Mouse (Mus musculus) NIH3T3 (cell line): ENCODE results near the gene Gm49318.

Experiments
- DNase-seq: peaks from one replicate; pipeline ENCODE4 v3.0.0-alpha.2; 2012; ENCODE audit warnings: low read depth

Gm49318 gene

DNA sequence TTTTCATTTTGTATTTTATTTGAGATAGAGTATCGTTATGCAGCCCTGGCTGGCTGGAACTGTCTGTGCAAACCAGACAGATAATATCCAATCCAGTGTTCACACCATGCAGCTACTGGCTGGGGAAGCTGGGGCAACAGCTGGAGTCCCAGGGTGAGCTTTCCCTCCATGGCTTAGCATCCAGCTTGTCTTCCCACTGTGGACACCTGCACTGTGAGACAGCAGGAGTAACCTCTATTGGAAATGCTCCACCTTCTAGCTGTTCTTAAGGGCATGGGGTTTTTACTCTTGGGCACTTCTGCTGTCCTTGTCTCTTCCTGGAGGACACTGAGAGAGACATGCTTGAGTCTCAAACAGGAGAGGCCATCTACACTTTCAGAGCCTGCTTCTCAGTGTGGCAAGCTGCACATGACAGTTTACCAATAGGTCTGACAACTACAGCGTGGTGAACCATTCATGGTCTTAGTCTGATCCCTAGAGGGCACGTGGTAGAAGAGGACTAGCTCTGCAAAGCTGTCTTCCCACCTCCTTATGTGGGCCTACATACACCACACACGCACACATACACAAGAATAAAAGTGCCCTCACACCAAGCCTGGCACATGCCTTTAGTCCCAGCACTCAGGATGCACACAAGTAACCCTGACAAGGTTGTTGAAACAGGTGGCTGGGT lies 1.0 kb downstream of the Gm49318 start:
- DNase-seq: no peak

GRCm38 (mm10) chr9:22067195-22067594 lies 3.9 kb downstream of the Gm49318 start:
- DNase-seq: no peak

DNA sequence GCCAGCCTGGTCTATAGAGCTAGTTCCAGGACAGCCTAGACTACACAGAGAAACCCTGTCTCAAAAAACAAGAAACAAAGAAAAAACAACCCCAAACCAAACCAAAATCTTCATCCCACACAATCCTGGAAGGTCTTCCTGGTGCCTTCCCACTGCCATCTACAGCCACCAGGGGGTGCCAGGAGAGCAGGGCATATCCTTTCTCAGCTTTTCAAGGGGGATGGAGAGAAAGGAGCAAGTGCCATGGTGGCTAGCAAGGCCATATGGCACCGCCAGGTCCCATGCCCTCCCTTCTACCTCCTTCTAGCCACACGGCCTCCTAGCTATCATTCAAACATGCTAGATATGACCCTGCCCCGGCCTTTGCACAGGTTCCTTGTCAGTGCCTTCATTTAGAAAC lies 4.6 kb downstream of the Gm49318 start:
- peak; percentile 77 for DNase-seq

DNA sequence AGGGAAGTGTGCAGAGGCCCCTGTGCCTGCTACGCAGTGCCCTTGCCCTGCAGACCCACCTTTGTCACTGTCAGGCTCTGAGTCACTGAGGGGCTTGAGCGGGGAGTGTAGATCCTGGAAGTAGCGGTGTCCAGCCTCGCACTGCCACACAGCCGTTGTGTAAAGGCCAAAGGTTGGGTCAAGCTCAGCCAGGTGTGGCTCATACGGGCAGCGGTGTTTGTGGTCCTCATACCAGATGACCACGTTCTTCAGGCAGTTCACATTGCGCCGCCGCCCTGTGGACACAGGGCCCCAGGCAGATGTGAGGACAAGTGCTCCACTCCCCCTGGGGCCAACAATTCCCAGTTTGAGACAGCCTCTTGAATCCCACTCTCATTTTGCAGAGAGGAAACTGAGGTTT lies 5.4 kb downstream of the Gm49318 start:
- DNase-seq: no peak

GRCm38 (mm10) chr9:22064341-22064740 lies 6.7 kb downstream of the Gm49318 start:
- no peak for DNase-seq

DNA sequence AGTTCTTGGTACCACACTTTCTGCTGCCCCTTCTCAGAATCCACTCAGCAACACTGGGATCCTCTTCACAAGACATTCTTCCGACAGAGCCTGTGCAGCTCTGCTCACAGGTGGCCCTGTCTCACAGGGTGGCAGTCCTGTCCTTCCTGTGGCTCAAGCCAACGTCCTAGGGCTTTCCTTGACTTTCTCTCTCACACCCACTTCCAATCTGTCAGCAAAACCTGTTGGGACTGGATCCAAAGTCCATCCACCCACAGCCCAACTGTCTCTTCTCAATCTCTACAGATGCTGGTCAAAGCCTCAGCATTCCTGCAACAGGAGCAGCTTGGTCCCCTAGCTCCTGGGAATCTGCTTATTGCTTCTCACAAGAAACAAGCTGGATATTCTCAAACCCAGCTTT lies 9.7 kb downstream of the Gm49318 start:
- no peak for DNase-seq

- peak; percentile 67 for DNase-seq
Measured at GRCm38 (mm10) chr9:22058011-22058424, 13.0 kb downstream of the Gm49318 start.

DNA sequence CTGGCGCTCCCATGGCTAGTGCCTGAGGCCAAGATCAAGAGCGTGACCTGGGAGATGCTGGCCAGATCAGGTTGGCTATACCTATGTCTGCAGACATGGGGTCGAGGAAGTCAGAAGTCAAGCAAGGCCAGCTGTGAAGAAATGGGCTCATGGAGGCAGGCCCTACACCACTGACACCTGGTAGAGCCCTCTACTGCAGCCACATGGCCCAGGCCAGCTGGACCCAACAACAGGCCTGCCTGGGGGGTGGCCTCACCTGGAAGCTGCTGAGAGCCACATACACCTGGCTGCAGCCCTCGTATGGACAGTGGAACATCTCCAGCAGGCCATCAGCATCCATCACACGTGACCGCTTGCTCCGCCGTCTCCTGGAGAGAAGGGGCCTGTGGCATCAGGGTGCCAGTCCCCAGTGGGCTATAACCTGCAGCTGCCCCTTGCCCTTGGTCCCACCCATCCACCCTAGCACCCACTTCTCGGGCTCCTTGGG lies 14.0 kb downstream of the Gm49318 start:
- no peak for DNase-seq

DNA sequence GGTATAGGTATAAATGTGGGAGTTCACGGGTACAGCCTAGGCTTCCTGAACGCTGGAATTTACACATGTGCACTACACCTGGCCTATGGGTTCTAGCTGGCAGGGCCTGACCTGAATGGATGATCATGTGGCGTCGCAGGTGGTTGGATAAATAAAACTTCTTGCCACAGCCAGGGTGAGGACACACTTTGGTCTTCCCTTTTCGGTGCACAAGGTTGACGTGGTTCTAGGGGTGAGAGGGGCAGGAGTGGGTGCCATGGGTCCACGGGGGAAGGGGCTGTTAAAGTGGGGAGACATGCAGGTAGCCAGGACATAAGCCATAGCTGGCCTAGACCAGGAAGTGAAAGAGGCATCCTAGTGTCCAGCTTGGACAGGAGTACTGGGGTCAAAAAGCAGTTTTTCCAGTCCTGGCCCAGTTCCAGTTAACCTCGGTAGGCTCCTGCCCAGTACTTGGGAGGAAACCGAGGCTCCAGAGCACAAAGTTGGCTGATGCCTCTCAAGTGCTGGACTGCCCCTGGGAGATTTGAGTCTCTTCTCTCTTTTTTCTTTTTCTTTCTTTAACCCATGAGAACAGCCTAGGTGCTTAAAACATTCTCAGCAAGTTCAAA lies 14.7 kb downstream of the Gm49318 start:
- DNase-seq: no peak

- no peak for DNase-seq
Measured at GRCm38 (mm10) chr9:22055713-22056112, 15.3 kb downstream of the Gm49318 start.

DNA sequence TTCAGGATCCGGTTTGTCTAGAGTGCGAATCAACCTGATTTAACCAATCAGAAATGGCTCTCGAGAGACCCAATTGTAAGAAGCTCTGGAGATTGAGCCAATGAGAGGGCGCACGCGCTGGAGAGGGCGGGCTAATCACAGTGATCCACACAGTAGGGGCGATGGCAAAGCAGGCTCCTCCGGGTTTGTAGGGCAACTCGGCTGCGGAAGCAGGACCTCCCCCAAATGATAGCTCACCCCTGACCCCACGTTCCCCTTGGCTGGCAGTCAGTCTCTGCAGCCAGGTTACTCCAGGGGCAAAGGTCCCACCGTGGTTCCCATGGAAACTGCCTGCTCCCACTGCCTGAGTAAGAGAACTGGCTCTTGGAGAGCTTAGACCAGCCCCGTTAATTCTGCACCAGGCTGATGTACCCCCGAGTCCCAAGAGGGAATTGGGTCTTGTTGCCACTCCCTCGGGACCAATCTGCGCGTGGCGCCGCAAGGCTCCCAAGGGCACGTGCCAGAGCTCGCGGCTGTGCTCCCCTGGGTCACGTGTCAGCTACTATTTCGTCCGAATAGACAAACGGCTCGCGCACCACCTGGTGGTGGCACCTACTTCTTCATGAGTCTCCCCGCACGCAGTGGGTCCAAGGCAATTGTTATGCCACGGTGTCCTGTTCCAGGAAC lies 16.5 kb downstream of the Gm49318 start:
- DNase-seq: no peak

- peak; percentile 24 for DNase-seq
Measured at GRCm38 (mm10) chr9:22053657-22054056, 17.4 kb downstream of the Gm49318 start.

- no peak for DNase-seq
Measured at GRCm38 (mm10) chr9:22051958-22052254, 19.2 kb downstream of the Gm49318 start, which contains the start of gene Elavl3. TSS of gene Elavl3 (minus strand) at chr9:22052023.

DNA sequence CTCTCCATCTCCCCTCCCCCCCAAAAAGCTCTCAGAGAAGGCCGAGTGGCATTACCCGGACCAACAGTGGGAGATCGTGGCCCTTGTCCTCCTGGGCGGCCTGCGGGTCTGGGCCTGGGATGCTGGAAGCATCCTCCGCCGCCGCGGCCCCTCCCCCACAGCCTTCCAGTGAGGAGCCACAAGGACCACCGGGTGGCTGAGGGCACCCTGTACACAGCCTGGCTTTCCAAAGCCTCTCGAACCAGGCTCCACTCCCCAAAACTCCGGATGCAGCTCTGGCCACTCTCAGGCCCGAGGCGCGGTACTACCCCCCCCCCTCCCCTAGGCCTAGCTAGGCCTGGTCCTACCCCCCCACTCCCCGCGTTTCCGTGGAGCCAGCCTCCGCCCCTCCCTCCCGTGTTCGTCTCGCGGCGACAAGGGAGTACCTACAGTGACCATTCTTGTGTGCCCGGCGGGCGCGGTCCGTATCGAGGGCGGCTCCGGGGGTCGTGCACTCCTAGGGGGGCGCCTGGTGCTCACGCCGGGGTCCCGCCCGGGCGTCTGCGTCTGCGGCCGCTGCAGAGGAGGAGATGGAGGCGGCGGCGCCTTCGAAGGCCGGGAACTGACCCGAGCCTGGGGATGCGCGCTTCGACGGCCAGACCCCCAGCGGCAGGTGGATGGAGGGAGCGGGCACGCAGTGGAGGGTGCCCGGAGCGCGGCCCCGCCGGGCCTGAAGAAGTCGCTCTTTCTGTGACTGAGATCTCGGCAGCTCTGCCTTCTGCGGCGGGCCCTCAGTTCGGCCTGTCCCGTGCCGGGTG lies 19.7 kb downstream of the Gm49318 start:
- no peak for DNase-seq

- no peak for DNase-seq
Measured at GRCm38 (mm10) chr9:22050351-22050889, 20.6 kb downstream of the Gm49318 start.

GRCm38 (mm10) chr9:22049721-22050270 lies 21.3 kb downstream of the Gm49318 start:
- DNase-seq: no peak

- no peak for DNase-seq
Measured at GRCm38 (mm10) chr9:22049315-22049714, 21.7 kb downstream of the Gm49318 start.

DNA sequence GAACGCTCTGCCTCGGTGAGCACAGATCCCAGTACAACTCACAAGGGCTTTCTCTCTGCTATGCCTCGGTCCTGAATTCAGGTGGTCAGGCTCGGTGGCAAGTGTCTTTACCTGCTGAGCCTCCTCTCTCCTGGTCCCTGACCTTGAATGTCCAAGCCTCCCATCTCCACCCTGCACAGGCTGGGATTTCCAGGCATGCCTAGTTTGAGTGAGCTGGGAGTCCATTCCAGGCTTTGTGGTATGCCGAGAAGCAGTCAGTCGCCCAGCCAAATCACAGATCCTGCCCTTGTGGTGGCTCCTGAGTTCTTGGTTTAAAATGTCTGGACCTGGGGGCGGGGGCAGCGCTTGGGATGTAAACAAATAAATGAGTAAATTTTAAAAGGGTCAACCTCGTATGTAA lies 23.7 kb downstream of the Gm49318 start:
- DNase-seq: peak; percentile 42

GRCm38 (mm10) chr9:22041832-22042231 lies 29.2 kb downstream of the Gm49318 start:
- DNase-seq: no peak

DNA sequence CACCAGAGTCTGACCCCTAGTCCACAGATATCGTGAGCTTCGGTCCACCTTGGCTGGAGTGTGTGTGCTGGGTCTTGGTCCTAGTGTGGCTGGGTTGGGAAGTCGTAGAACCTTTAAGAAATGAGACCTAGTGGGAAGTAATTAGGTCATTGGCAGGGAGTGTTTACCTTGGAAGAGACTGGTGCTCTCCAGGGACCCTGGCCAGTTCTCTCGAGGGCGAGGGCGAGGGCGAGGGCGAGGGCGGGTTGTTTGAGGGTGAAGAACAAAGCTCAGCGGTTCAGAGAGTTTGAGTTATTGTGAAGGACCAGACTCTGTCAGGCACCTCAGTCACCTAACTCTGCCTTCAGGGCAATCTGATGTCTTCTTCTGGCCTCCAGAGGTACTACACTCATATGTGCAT lies 33.2 kb downstream of the Gm49318 start:
- DNase-seq: no peak

DNA sequence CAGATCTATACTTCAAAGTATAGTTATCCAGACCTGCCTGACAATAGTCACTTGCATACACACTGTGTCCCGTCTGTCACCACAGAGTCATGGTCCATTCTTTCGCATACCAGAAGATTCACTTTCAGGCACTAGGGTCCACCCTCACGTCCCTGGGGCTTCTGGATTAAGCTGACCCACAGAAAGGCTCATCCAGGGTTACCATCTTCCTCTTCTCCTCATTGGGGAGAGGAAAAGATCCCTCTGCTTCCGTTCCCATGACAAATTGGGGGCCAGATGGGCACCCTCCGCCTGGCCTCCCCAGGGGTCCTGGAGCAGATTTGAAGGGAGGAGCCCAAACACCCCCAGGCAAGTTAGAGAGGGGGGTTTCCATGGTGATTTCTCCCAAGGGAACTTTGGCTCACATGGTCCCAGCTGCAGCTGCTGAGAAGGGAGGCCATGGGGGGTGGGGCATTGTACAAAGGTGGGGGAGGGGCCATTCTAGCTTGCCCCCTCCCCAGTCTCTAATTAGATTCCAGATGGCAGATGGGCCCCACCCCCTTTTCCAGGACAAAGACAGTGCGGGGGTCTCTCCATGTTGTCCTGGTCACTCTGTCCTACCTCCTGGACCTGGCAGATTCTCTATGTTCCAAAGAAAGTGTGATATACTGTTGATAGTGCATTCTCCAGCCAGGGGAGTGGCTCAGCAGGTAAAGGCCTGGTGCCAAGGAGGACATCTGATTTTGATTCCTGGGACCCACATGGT lies 35.6 kb downstream of the Gm49318 start:
- no peak for DNase-seq
